Mouse (Mus musculus) bone marrow, adult 2 months (tissue): Measurements from ENCODE around the gene Fancc.
"Not testable (repeated sequence)": the region's sequence is repeated elsewhere in the genome, so short reads cannot be mapped to it uniquely, and the experiment has no call there.

Experiments
- CTCF ChIP-seq: fragments of 200-500 bp; IDR thresholded peaks from 2 replicates; pipeline ENCODE4 v1.5.1; 2011; ENCODE audit warnings: low read length, control low read depth; ENCODE audit not compliant: control insufficient read depth, insufficient read depth
- POLR2A ChIP-seq: fragments of 200-500 bp; IDR thresholded peaks from 2 replicates; pipeline ENCODE4 v1.6.1; 2011; ENCODE audit warnings: low read depth, mild to moderate bottlenecking, control low read depth, low read length, borderline replicate concordance; ENCODE audit not compliant: control insufficient read depth

DNA sequence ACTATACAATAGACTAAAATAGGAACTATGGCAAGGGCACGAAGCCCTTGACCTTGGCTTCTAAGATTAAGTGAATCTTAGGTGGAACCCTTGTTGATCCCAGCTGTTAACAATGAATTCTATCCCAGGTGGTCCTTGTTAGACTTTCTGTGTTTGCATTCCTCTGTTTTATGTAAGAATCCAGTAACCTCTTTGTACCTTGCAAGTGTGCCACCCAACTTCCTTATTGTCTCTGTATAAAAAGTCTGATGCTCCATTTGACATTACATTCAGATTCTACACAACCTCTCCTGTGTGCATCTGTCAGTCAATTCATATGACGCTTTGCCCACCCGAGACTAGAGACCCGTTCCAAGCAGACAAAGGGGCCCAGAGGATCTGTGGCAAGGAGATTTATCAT is 143.8 kb downstream of the Fancc start:
- not testable (repeated sequence) for TF ChIP-seq CTCF, POLR2A
